Mouse (Mus musculus) forebrain, embryonic 16.5 days (tissue): Measurements from ENCODE around the gene Slc25a48. TPM values are rescaled to one million over a fixed set of nuclear protein-coding genes. Genes with fewer than 3 reads are reported as not detected.

ENCODE experiments used
- ATAC-seq: fragments of 200-750 bp; cut with Nextera tagmentation; 2 replicates; pipeline ENCODE4 v1.8.0; 2017; ENCODE audit warnings: mild to moderate bottlenecking, moderate library complexity
- H3K27ac ChIP-seq: fragments of 300-500 bp; sonication (generic); 2 replicates; pipeline ENCODE4 v1.5.1; 2014; ENCODE audit warnings: low read length, control low read depth
- H3K27me3 ChIP-seq: fragments of 300-500 bp; sonication (generic); replicated peaks from 2 replicates; pipeline ENCODE4 v1.6.1; 2014; ENCODE audit warnings: low read length; ENCODE audit not compliant: control insufficient read depth, insufficient read depth
- H3K36me3 ChIP-seq: fragments of 300-500 bp; sonication (generic); 2 replicates; pipeline ENCODE4 v1.6.1; 2014; ENCODE audit not compliant: control insufficient read depth, insufficient read depth
- H3K4me1 ChIP-seq: fragments of 300-500 bp; sonication (generic); replicated peaks from 2 replicates; pipeline ENCODE4 v1.6.1; 2014; ENCODE audit warnings: low read length; ENCODE audit not compliant: control insufficient read depth, insufficient read depth
- H3K4me2 ChIP-seq: fragments of 300-500 bp; sonication (generic); 2 replicates; pipeline ENCODE4 v1.6.1; 2014; ENCODE audit warnings: mild to moderate bottlenecking, low read length, control low read depth
- H3K4me3 ChIP-seq: fragments of 300-500 bp; sonication (generic); replicated peaks from 2 replicates; pipeline ENCODE4 v1.5.1; 2014; ENCODE audit warnings: mild to moderate bottlenecking, low read length, control low read depth
- H3K9ac ChIP-seq: fragments of 300-500 bp; sonication (generic); replicated peaks from 2 replicates; pipeline ENCODE4 v1.6.1; 2014; ENCODE audit warnings: low read depth, low read length, control low read depth
- H3K9me3 ChIP-seq: fragments of 300-500 bp; sonication (generic); 2 replicates; pipeline ENCODE4 v1.6.1; 2016; ENCODE audit warnings: low read length; ENCODE audit not compliant: control insufficient read depth
- WGBS: fragments of 180-500 bp; shearing (Covaris S2); extraction: QIAGEN DNeasy Blood & Tissue Kit; methylation state at CpG from one replicate; pipeline ENCODE4 v1.1.7; 2014; 5-methylcytosine and 5-hydroxymethylcytosine counted together
- polyA plus RNA-seq: library from polyadenylated mRNA; unstranded; fragments of >200 nt; fragmentation: Nextera tagmentation; extraction: Ambion mirVana; gene quantifications from 2 replicates; pipeline ENCODE4 v1.2.1, GENCODE M21; 2015

The Slc25a48 gene
- polyA plus RNA-seq, 1 experiment from 2014 or later: not detected

- 73% methylated on average over 5 of the region's 5 CpGs for WGBS
- no peaks in the 10 kb centered on the region for H3K27me3 ChIP-seq
- H3K36me3 ChIP-seq: no peaks in the 10 kb centered on the region
- H3K4me1 ChIP-seq: no peaks in the 10 kb centered on the region
- no peak overlapping the region for H3K4me3 ChIP-seq
- H3K9ac ChIP-seq: no peak overlapping the region
- ATAC-seq: no peak
- 0 out of 2 replicates have a peak, but pooled peaks cover 3% of the 10 kb centered on the region for H3K9me3 ChIP-seq
- H3K27ac ChIP-seq: no peak overlapping the region
- H3K4me2 ChIP-seq: no peak overlapping the region
These were observed 49.9 kb downstream of the Slc25a48 start for GRCm38 (mm10) chr13:56488012-56488411.

GRCm38 (mm10) chr13:56494440-56494839 is 56.3 kb downstream of the Slc25a48 start:
- no peaks in the 10 kb centered on the region for H3K27me3 ChIP-seq
- H3K9me3 ChIP-seq: 0 out of 2 replicates have a peak, but pooled peaks cover 3% of the 10 kb centered on the region
- ATAC-seq: no peak
- H3K27ac ChIP-seq: no peak overlapping the region
- no peaks in the 10 kb centered on the region for H3K4me1 ChIP-seq
- H3K9ac ChIP-seq: no peak overlapping the region
- H3K4me3 ChIP-seq: no peak overlapping the region
- 11% methylated on average over 3 of the region's 3 CpGs for WGBS
- H3K36me3 ChIP-seq: no peaks in the 10 kb centered on the region
- H3K4me2 ChIP-seq: no peak overlapping the region

GRCm38 (mm10) chr13:56500132-56500531 is 62.0 kb downstream of the Slc25a48 start:
- no peaks in the 10 kb centered on the region for H3K9me3 ChIP-seq
- H3K4me3 ChIP-seq: no peak overlapping the region
- WGBS: 81% methylated on average over 3 of the region's 3 CpGs
- no peaks in the 10 kb centered on the region for H3K36me3 ChIP-seq
- H3K27me3 ChIP-seq: no peaks in the 10 kb centered on the region
- H3K4me2 ChIP-seq: no peak overlapping the region
- H3K4me1 ChIP-seq: no peaks in the 10 kb centered on the region
- H3K27ac ChIP-seq: no peak overlapping the region
- no peak overlapping the region for H3K9ac ChIP-seq
- ATAC-seq: no peak

GRCm38 (mm10) chr13:56500636-56501035 is 62.5 kb downstream of the Slc25a48 start:
- H3K9ac ChIP-seq: no peak overlapping the region
- ATAC-seq: no peak
- H3K36me3 ChIP-seq: no peaks in the 10 kb centered on the region
- H3K9me3 ChIP-seq: no peaks in the 10 kb centered on the region
- no peak overlapping the region for H3K4me2 ChIP-seq
- WGBS: 91% methylated on average over 8 of the region's 8 CpGs
- H3K4me1 ChIP-seq: no peaks in the 10 kb centered on the region
- H3K4me3 ChIP-seq: no peak overlapping the region
- no peak overlapping the region for H3K27ac ChIP-seq
- H3K27me3 ChIP-seq: no peaks in the 10 kb centered on the region

GRCm38 (mm10) chr13:56501866-56502420 is 63.8 kb downstream of the Slc25a48 start:
- H3K36me3 ChIP-seq: no peaks in the 10 kb centered on the region
- H3K9ac ChIP-seq: no peak overlapping the region
- no peak overlapping the region for H3K4me2 ChIP-seq
- no peak overlapping the region for H3K4me3 ChIP-seq
- ATAC-seq: no peak
- H3K27me3 ChIP-seq: no peaks in the 10 kb centered on the region
- H3K4me1 ChIP-seq: no peaks in the 10 kb centered on the region
- no peak overlapping the region for H3K27ac ChIP-seq
- WGBS: 75% methylated on average over 6 of the region's 6 CpGs
- no peaks in the 10 kb centered on the region for H3K9me3 ChIP-seq

- WGBS: 68% methylated on average over 6 of the region's 6 CpGs
- no peaks in the 10 kb centered on the region for H3K36me3 ChIP-seq
- H3K4me1 ChIP-seq: no peaks in the 10 kb centered on the region
These were observed 68.8 kb downstream of the Slc25a48 start for GRCm38 (mm10) chr13:56506871-56507496.

GRCm38 (mm10) chr13:56509796-56510195 is 71.6 kb downstream of the Slc25a48 start:
- Histone ChIP-seq H3K4me3 (no peak overlapping the region), H3K27ac (no peak overlapping the region), H3K27me3 (no peaks in the 10 kb centered on the region), H3K4me1 (no peaks in the 10 kb centered on the region), H3K9me3 (no peaks in the 10 kb centered on the region), H3K36me3 (no peaks in the 10 kb centered on the region), H3K4me2 (no peak overlapping the region), H3K9ac (no peak overlapping the region)
- 81% methylated on average over 2 of the region's 2 CpGs for WGBS
- ATAC-seq: no peak

More at GRCm38 (mm10) chr13:56506871-56507496, 68.8 kb downstream of the Slc25a48 start:
- no peak overlapping the region for H3K27ac ChIP-seq
- no peak overlapping the region for H3K4me3 ChIP-seq
- ATAC-seq: no peak
- no peak overlapping the region for H3K9ac ChIP-seq
- H3K27me3 ChIP-seq: no peaks in the 10 kb centered on the region
- H3K4me2 ChIP-seq: no peak overlapping the region
- H3K9me3 ChIP-seq: no peaks in the 10 kb centered on the region

- no peak overlapping the region for H3K4me2 ChIP-seq
- no peak for ATAC-seq
- H3K27me3 ChIP-seq: no peaks in the 10 kb centered on the region
- H3K4me3 ChIP-seq: no peak overlapping the region
- no peaks in the 10 kb centered on the region for H3K36me3 ChIP-seq
- H3K9ac ChIP-seq: no peak overlapping the region
- H3K4me1 ChIP-seq: no peaks in the 10 kb centered on the region
- no peak overlapping the region for H3K27ac ChIP-seq
- H3K9me3 ChIP-seq: no peaks in the 10 kb centered on the region
These were observed 75.4 kb downstream of the Slc25a48 start for GRCm38 (mm10) chr13:56513595-56513994.

GRCm38 (mm10) chr13:56516311-56516710 is 78.2 kb downstream of the Slc25a48 start:
- WGBS: 22% methylated on average over 4 of the region's 4 CpGs
- Histone ChIP-seq H3K4me1 (no peaks in the 10 kb centered on the region), H3K27ac (no peak overlapping the region), H3K36me3 (no peaks in the 10 kb centered on the region), H3K9ac (no peak overlapping the region), H3K4me3 (no peak overlapping the region), H3K9me3 (no peaks in the 10 kb centered on the region), H3K4me2 (no peak overlapping the region), H3K27me3 (no peaks in the 10 kb centered on the region)
- ATAC-seq: no peak
